Mouse (Mus musculus) kidney, postnatal 36 days (tissue): ENCODE results near the gene Zfp341.

Source experiments
- DNase-seq, 2 experiments: peaks; one replicate each; pipeline ENCODE4 v3.0.0; 2021 to 2022; ENCODE audit warnings: mixed read lengths in 2 of 2

Gene Zfp341

GRCm38 (mm10) chr2:154589051-154589450 lies 24.0 kb upstream of the Zfp341 start:
- no peak for DNase-seq

GRCm38 (mm10) chr2:154591239-154591638 lies 21.9 kb upstream of the Zfp341 start:
- DNase-seq = no peak

- peak in 1 of 2 experiments; percentile 57 for DNase-seq
Measured at GRCm38 (mm10) chr2:154593025-154593424, 20.1 kb upstream of the Zfp341 start.

- no peak for DNase-seq
Measured at GRCm38 (mm10) chr2:154595775-154596174, 17.3 kb upstream of the Zfp341 start.

GRCm38 (mm10) chr2:154597399-154597798 lies 15.7 kb upstream of the Zfp341 start:
- DNase-seq = no peak

- peak in 1 of 2 experiments; percentile 37 for DNase-seq
Measured at GRCm38 (mm10) chr2:154600586-154600985, 12.5 kb upstream of the Zfp341 start.

- peak; percentile 73 to 90 for DNase-seq
Measured at GRCm38 (mm10) chr2:154601324-154601723, 11.8 kb upstream of the Zfp341 start.

- DNase-seq = peak; percentile 58 to 67
Measured at GRCm38 (mm10) chr2:154603007-154603637, 10.0 kb upstream of the Zfp341 start.

GRCm38 (mm10) chr2:154603638-154604153 lies 9.4 kb upstream of the Zfp341 start, which contains the start of gene Pxmp4:
TSS of gene Pxmp4 (minus strand) at chr2:154603708.
- DNase-seq = peak; percentile 99 to 100

GRCm38 (mm10) chr2:154604156-154604555 lies 8.9 kb upstream of the Zfp341 start:
- no peak for DNase-seq

GRCm38 (mm10) chr2:154606965-154607364 lies 6.1 kb upstream of the Zfp341 start:
- DNase-seq = no peak

- no peak for DNase-seq
Measured at GRCm38 (mm10) chr2:154609050-154609767, 3.9 kb upstream of the Zfp341 start.

GRCm38 (mm10) chr2:154614841-154615576 lies 1.9 kb downstream of the Zfp341 start:
- DNase-seq = peak; percentile 31 to 32

- DNase-seq = no peak
Measured at GRCm38 (mm10) chr2:154615674-154616073, 2.6 kb downstream of the Zfp341 start.

- DNase-seq = no peak
Measured at GRCm38 (mm10) chr2:154617061-154617460, 4.0 kb downstream of the Zfp341 start.

GRCm38 (mm10) chr2:154621684-154622083 lies 8.6 kb downstream of the Zfp341 start:
- DNase-seq = peak; percentile 58 to 60

- no peak for DNase-seq
Measured at GRCm38 (mm10) chr2:154624137-154624536, 11.0 kb downstream of the Zfp341 start.

GRCm38 (mm10) chr2:154630531-154630930 lies 17.4 kb downstream of the Zfp341 start:
- no peak for DNase-seq

GRCm38 (mm10) chr2:154632203-154632780 lies 19.2 kb downstream of the Zfp341 start:
- DNase-seq = no peak

GRCm38 (mm10) chr2:154633039-154633742 lies 20.1 kb downstream of the Zfp341 start:
- no peak for DNase-seq

- DNase-seq = no peak
Measured at GRCm38 (mm10) chr2:154633876-154634644, 21.0 kb downstream of the Zfp341 start.
